Mouse (Mus musculus) megakaryocyte, embryonic 14.5 days (primary cell): ENCODE results near the gene Pigu.

ENCODE experiments used
- FLI1 ChIP-seq: IDR thresholded peaks from 2 replicates; pipeline ENCODE4 v1.6.1; 2012; ENCODE audit warnings: low read length, inconsistent platforms, mixed read lengths
- GATA1 ChIP-seq: IDR thresholded peaks from 3 replicates; pipeline ENCODE4 v1.6.1; 2012; ENCODE audit warnings: mixed read lengths, low read length, inconsistent platforms, borderline replicate concordance

- TF ChIP-seq GATA1 (no peak), FLI1 (no peak)
Measured at GRCm38 (mm10) chr2:155295453-155295852, 61.8 kb downstream of the Pigu start.
